Mouse (Mus musculus) brain, embryonic 14.5 days (tissue): ENCODE results near the gene Pigu. TPM values are rescaled to one million over a fixed set of nuclear protein-coding genes. Genes with fewer than 3 reads are reported as not detected.

Experiments used
- DNase-seq: peaks from one replicate; pipeline ENCODE4 v3.0.0-alpha.2; 2011; ENCODE audit warnings: low read depth
- CTCF ChIP-seq: fragments of 200-500 bp; IDR thresholded peaks from 2 replicates; pipeline ENCODE4 v1.5.1; 2012; ENCODE audit warnings: inconsistent platforms, mild to moderate bottlenecking, moderate library complexity, borderline replicate concordance; ENCODE audit not compliant: insufficient read depth, insufficient read length; ENCODE audit errors: extremely low read depth
- POLR2A ChIP-seq: fragments of 200-500 bp; IDR thresholded peaks from 2 replicates; pipeline ENCODE4 v1.6.1; 2012; ENCODE audit warnings: mild to moderate bottlenecking, inconsistent platforms, borderline replicate concordance; ENCODE audit not compliant: poor library complexity, insufficient read depth, insufficient read length, severe bottlenecking; ENCODE audit errors: extremely low read depth
- polyA plus RNA-seq: library from polyadenylated mRNA; depleted of rRNA; stranded (reverse); fragments of >200 nt; gene quantifications from 2 replicates; pipeline ENCODE4 v1.2.3, GENCODE M21; 2012

The Pigu gene
- polyA plus RNA-seq, 1 experiment: 62.0 TPM

DNA sequence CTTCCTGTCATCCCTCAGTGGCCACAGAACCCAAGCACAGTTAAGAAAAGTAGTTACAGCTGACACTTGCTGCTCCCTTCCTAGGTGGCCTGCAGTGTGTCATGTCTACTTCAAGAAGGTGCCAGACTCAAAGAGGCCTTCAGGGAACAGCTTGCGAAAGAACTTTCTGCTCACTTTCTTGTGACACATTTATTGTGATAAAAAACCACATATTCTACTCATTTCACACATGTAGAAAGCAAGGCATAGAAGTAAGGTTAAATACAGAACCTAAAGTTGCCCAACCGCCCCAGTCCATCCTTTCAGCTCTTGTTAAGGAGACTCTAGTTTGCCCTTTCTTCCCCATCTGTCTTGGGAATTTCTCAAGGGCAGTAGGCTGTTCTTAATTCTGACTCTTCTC, 38.6 kb downstream of the Pigu start:
- no peak for DNase-seq
- no peak for TF ChIP-seq CTCF
- TF ChIP-seq POLR2A: no peak

- TF ChIP-seq POLR2A: no peak
- no peak for TF ChIP-seq CTCF
- DNase-seq: no peak
Measured at GRCm38 (mm10) chr2:155313671-155314070, 43.6 kb downstream of the Pigu start.

- DNase-seq: peak; percentile 51
- TF ChIP-seq CTCF: peak; percentile 43; the same call in 1 of the 2 replicates
- no peak for TF ChIP-seq POLR2A
Measured at GRCm38 (mm10) chr2:155308936-155309592, 48.2 kb downstream of the Pigu start.

DNA sequence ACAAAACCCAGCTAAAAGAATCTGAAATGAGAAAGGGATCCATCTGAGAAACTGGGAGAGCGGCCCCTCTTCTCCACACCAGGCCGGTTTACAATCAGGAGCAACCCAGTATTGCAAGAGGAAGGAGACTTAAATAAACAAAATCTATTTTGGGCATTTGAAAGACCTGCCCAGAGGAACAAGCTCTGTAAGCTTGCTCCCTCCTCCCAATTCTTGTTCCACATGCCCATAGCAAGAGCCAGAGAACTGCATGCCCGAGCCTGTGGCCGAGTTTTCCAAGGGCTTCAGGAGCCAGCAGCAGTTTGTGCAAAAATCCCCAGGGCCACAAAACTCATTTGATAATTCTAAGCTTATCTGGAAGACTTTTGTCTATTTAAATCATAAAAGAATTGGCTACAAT, 57.7 kb downstream of the Pigu start:
- TF ChIP-seq POLR2A (no peak), CTCF (no peak)
- DNase-seq: no peak

GRCm38 (mm10) chr2:155295453-155295852, 61.8 kb downstream of the Pigu start:
- TF ChIP-seq POLR2A (no peak), CTCF (no peak)
- no peak for DNase-seq

GRCm38 (mm10) chr2:155293946-155294345, 63.3 kb downstream of the Pigu start:
- DNase-seq: no peak
- no peak for TF ChIP-seq CTCF
- TF ChIP-seq POLR2A: no peak

- DNase-seq: no peak
- TF ChIP-seq CTCF (no peak), POLR2A (no peak)
Measured at GRCm38 (mm10) chr2:155293382-155293781, 63.8 kb downstream of the Pigu start.

- TF ChIP-seq POLR2A: no peak
- no peak for TF ChIP-seq CTCF
Measured at GRCm38 (mm10) chr2:155290066-155290465, 67.2 kb downstream of the Pigu start.

GRCm38 (mm10) chr2:155287456-155288250, 69.6 kb downstream of the Pigu start:
- no peak for TF ChIP-seq CTCF
- TF ChIP-seq POLR2A: no peak
- DNase-seq: no peak

More at GRCm38 (mm10) chr2:155290066-155290465, 67.2 kb downstream of the Pigu start:
- no peak for DNase-seq

DNA sequence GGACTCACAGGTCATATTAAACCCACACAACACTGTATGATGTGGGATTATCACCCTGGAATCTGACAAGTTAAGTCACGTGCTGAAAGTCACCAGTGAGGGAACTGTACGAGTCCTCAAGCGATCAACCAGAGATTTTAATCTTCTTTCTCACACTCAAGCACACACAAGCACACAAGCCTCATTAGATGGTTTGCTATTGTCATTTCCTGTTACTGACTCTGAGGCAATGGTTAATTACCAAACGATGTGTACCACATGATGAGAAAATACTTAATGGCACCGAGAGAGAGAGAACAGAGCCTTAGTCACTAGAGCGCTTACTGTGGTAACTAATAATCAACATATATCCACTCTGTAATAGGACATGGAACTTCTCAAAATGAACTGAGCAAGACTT, 71.5 kb downstream of the Pigu start:
- TF ChIP-seq CTCF (no peak), POLR2A (no peak)
- DNase-seq: no peak

- TF ChIP-seq POLR2A (no peak), CTCF (no peak)
- no peak for DNase-seq
Measured at GRCm38 (mm10) chr2:155284647-155285046, 72.6 kb downstream of the Pigu start.

- TF ChIP-seq POLR2A (no peak), CTCF (no peak)
- DNase-seq: no peak
Measured at GRCm38 (mm10) chr2:155283793-155284192, 73.4 kb downstream of the Pigu start.

DNA sequence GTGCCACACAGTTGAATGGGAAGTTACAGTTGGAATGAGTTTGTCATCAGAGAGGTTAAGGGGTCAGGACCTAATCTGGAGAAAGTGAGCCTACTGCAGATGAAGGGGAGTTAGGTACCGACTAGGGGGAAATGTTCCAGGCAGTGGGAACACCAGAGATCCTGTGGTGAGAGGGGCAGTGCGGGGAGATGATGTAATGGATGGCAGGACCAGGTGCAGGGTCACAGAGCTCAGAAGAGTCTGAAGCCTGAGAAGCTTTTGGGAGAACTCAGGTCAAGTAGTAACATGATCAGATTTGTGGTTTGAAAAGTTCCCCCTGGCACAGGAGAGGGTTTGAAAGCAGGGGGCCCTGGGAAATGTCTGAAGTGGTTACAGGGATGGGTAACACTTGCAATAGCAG, 77.1 kb downstream of the Pigu start:
- no peak for DNase-seq
- no peak for TF ChIP-seq CTCF
- no peak for TF ChIP-seq POLR2A
